Mouse (Mus musculus) erythroblast, adult 5-6 weeks (primary cell): ENCODE measurements around the gene Usp42. TPM values are rescaled to one million over a fixed set of nuclear protein-coding genes. Genes with fewer than 3 reads are reported as not detected.

Experiments used
- ATAC-seq: replicated peaks from 2 replicates; pipeline ENCODE4 v1.8.0; 2016; ENCODE audit warnings: moderate number of reproducible peaks, mild to moderate bottlenecking, moderate TSS enrichment, inconsistent platforms; ENCODE audit not compliant: poor library complexity, low FRiP score, severe bottlenecking
- total RNA-seq, 2 experiments: library from RNA; stranded (forward) in 1 of 2; stranded (reverse) in 1 of 2; fragments of 150-400 nt in 1 of 2; fragments of 200-764, 138-1000 nt in 1 of 2; gene quantifications; 2 replicates each; pipeline versions ENCODE4 v1.2.3 to v1.2.4; 2015 to 2017; ENCODE audit warnings: low replicate concordance in 2 of 2

Usp42 gene
- total RNA-seq, 2 experiments from 2014 or later: 3.6 to 9.6 TPM

GRCm38 (mm10) chr5:143696323-143696722 lies 35.8 kb downstream of the Usp42 start:
- no peak for ATAC-seq

- no peak for ATAC-seq
Observed at GRCm38 (mm10) chr5:143690926-143691325, 41.2 kb downstream of the Usp42 start.

GRCm38 (mm10) chr5:143690392-143690791 lies 41.7 kb downstream of the Usp42 start:
- no peak for ATAC-seq

GRCm38 (mm10) chr5:143687589-143687988 lies 44.5 kb downstream of the Usp42 start:
- ATAC-seq: no peak

- ATAC-seq: no peak
Observed at GRCm38 (mm10) chr5:143686456-143686855, 45.6 kb downstream of the Usp42 start.

- no peak for ATAC-seq
Observed at GRCm38 (mm10) chr5:143684911-143685390, 47.1 kb downstream of the Usp42 start.

- no peak for ATAC-seq
Observed at GRCm38 (mm10) chr5:143683696-143684095, 48.4 kb downstream of the Usp42 start.

- ATAC-seq: peak; percentile 16; the same call in 1 of the 2 replicates
Observed at GRCm38 (mm10) chr5:143679654-143680053, 52.4 kb downstream of the Usp42 start.

GRCm38 (mm10) chr5:143678634-143679271 lies 53.3 kb downstream of the Usp42 start:
- ATAC-seq: peak; percentile 52

- no peak for ATAC-seq
Observed at GRCm38 (mm10) chr5:143677363-143677762, 54.7 kb downstream of the Usp42 start.

GRCm38 (mm10) chr5:143676218-143676985 lies 55.7 kb downstream of the Usp42 start:
- ATAC-seq: no peak

- no peak for ATAC-seq
Observed at GRCm38 (mm10) chr5:143674576-143674975, 57.5 kb downstream of the Usp42 start.

GRCm38 (mm10) chr5:143670740-143671415 lies 61.2 kb downstream of the Usp42 start:
- ATAC-seq: no peak

- no peak for ATAC-seq
Observed at GRCm38 (mm10) chr5:143669839-143670238, 62.2 kb downstream of the Usp42 start.

GRCm38 (mm10) chr5:143669393-143669792 lies 62.7 kb downstream of the Usp42 start:
- peak; percentile 22; the same call in 1 of the 2 replicates for ATAC-seq

- ATAC-seq: no peak
Observed at GRCm38 (mm10) chr5:143668884-143669283, 63.2 kb downstream of the Usp42 start.

- ATAC-seq: peak; percentile 94
Observed at GRCm38 (mm10) chr5:143666015-143666414, 66.1 kb downstream of the Usp42 start.

- ATAC-seq: no peak
Observed at GRCm38 (mm10) chr5:143665561-143665960, 66.5 kb downstream of the Usp42 start.

GRCm38 (mm10) chr5:143663074-143663687 lies 68.9 kb downstream of the Usp42 start:
- no peak for ATAC-seq
